Mouse (Mus musculus): ENCODE data around the gene Pdlim5. TPM values are rescaled to one million over a fixed set of nuclear protein-coding genes. Genes with fewer than 3 reads are reported as not detected.

Gene Pdlim5
- polyA plus RNA-seq, 1 experiment from 2014 or later: 15.6 TPM

GRCm38 (mm10) chr3:142340701-142341100, 54.8 kb downstream of the Pdlim5 start:
- Histone ChIP-seq H3K27ac (replicated peaks; ENCODE audit: low read depth, low read length) (no peak overlapping the region), H3K27me3 (ENCODE audit: control insufficient read depth, insufficient read depth, low read length) (no peaks in the 10 kb centered on the region), H3K9ac (ENCODE audit: low read length) (no peak overlapping the region), H3K9me3 (ENCODE audit: control insufficient read depth, low read length) (no peaks in the 10 kb centered on the region), H3K36me3 (ENCODE audit: control insufficient read depth, insufficient read depth, low read length) (no peaks in the 10 kb centered on the region), H3K4me3 (ENCODE audit: low read depth, low read length) (no peak overlapping the region), H3K4me1 (ENCODE audit: control insufficient read depth, insufficient read depth, low read length) (no peaks in the 10 kb centered on the region), H3K4me2 (ENCODE audit: low read depth, severe bottlenecking) (no peak overlapping the region)
- WGBS: 80% methylated on average over 2 of the region's 2 CpGs
- ATAC-seq (ENCODE audit: insufficient number of reproducible peaks, low FRiP score, low TSS enrichment, low read depth) (no peak), DNase-seq (ENCODE audit: low spot score) (no peak)

GRCm38 (mm10) chr3:142339440-142340251, 55.9 kb downstream of the Pdlim5 start:
- ATAC-seq (ENCODE audit: insufficient number of reproducible peaks, low FRiP score, low TSS enrichment, low read depth) (no peak), DNase-seq (ENCODE audit: low spot score) (no peak)
- no peak overlapping the region for H3K9ac ChIP-seq (ENCODE audit: low read length)
- WGBS: 71% methylated on average over 6 of the region's 6 CpGs
- H3K27ac ChIP-seq (replicated peaks; ENCODE audit: low read depth, low read length): no peak overlapping the region
- no peak overlapping the region for H3K4me2 ChIP-seq (ENCODE audit: low read depth, severe bottlenecking)
- H3K4me3 ChIP-seq (ENCODE audit: low read depth, low read length): no peak overlapping the region
- H3K9me3 ChIP-seq (ENCODE audit: control insufficient read depth, low read length): no peaks in the 10 kb centered on the region
- no peaks in the 10 kb centered on the region for H3K4me1 ChIP-seq (ENCODE audit: control insufficient read depth, insufficient read depth, low read length)
- no peaks in the 10 kb centered on the region for H3K36me3 ChIP-seq (ENCODE audit: control insufficient read depth, insufficient read depth, low read length)
- no peaks in the 10 kb centered on the region for H3K27me3 ChIP-seq (ENCODE audit: control insufficient read depth, insufficient read depth, low read length)

GRCm38 (mm10) chr3:142338058-142338457, 57.4 kb downstream of the Pdlim5 start:
- WGBS: 87% methylated on average over 4 of the region's 4 CpGs
- no peaks in the 10 kb centered on the region for H3K4me1 ChIP-seq (ENCODE audit: control insufficient read depth, insufficient read depth, low read length)
- H3K4me2 ChIP-seq (ENCODE audit: low read depth, severe bottlenecking): no peak overlapping the region
- ATAC-seq (ENCODE audit: insufficient number of reproducible peaks, low FRiP score, low TSS enrichment, low read depth): no peak
- no peak overlapping the region for H3K27ac ChIP-seq (replicated peaks; ENCODE audit: low read depth, low read length)
- no peaks in the 10 kb centered on the region for H3K9me3 ChIP-seq (ENCODE audit: control insufficient read depth, low read length)
- no peak overlapping the region for H3K9ac ChIP-seq (ENCODE audit: low read length)
- DNase-seq (ENCODE audit: low spot score): no peak
- H3K4me3 ChIP-seq (ENCODE audit: low read depth, low read length): no peak overlapping the region
- H3K36me3 ChIP-seq (ENCODE audit: control insufficient read depth, insufficient read depth, low read length): no peaks in the 10 kb centered on the region
- no peaks in the 10 kb centered on the region for H3K27me3 ChIP-seq (ENCODE audit: control insufficient read depth, insufficient read depth, low read length)

GRCm38 (mm10) chr3:142334496-142334895, 61.0 kb downstream of the Pdlim5 start:
- ATAC-seq (ENCODE audit: insufficient number of reproducible peaks, low FRiP score, low TSS enrichment, low read depth): no peak
- H3K9me3 ChIP-seq (ENCODE audit: control insufficient read depth, low read length): no peaks in the 10 kb centered on the region
- WGBS: 94% methylated on average over 3 of the region's 3 CpGs

GRCm38 (mm10) chr3:142333458-142333857, 62.0 kb downstream of the Pdlim5 start:
- Histone ChIP-seq H3K4me2 (ENCODE audit: low read depth, severe bottlenecking) (no peak overlapping the region), H3K27me3 (ENCODE audit: control insufficient read depth, insufficient read depth, low read length) (no peaks in the 10 kb centered on the region), H3K36me3 (ENCODE audit: control insufficient read depth, insufficient read depth, low read length) (no peaks in the 10 kb centered on the region), H3K27ac (replicated peaks; ENCODE audit: low read depth, low read length) (no peak overlapping the region), H3K9me3 (ENCODE audit: control insufficient read depth, low read length) (no peaks in the 10 kb centered on the region), H3K4me1 (ENCODE audit: control insufficient read depth, insufficient read depth, low read length) (no peaks in the 10 kb centered on the region), H3K4me3 (ENCODE audit: low read depth, low read length) (no peak overlapping the region), H3K9ac (ENCODE audit: low read length) (no peak overlapping the region)
- ATAC-seq (ENCODE audit: insufficient number of reproducible peaks, low FRiP score, low TSS enrichment, low read depth): no peak
- WGBS: 95% methylated on average over 1 of the region's 1 CpGs
- no peak for DNase-seq (ENCODE audit: low spot score)

More at GRCm38 (mm10) chr3:142334496-142334895, 61.0 kb downstream of the Pdlim5 start:
- no peak overlapping the region for H3K4me2 ChIP-seq (ENCODE audit: low read depth, severe bottlenecking)
- H3K36me3 ChIP-seq (ENCODE audit: control insufficient read depth, insufficient read depth, low read length): no peaks in the 10 kb centered on the region
- H3K4me3 ChIP-seq (ENCODE audit: low read depth, low read length): no peak overlapping the region
- no peaks in the 10 kb centered on the region for H3K27me3 ChIP-seq (ENCODE audit: control insufficient read depth, insufficient read depth, low read length)
- H3K4me1 ChIP-seq (ENCODE audit: control insufficient read depth, insufficient read depth, low read length): no peaks in the 10 kb centered on the region
- no peak for DNase-seq (ENCODE audit: low spot score)
- no peak overlapping the region for H3K27ac ChIP-seq (replicated peaks; ENCODE audit: low read depth, low read length)
- H3K9ac ChIP-seq (ENCODE audit: low read length): no peak overlapping the region

- no peaks in the 10 kb centered on the region for H3K36me3 ChIP-seq (ENCODE audit: control insufficient read depth, insufficient read depth, low read length)
- no peak overlapping the region for H3K4me2 ChIP-seq (ENCODE audit: low read depth, severe bottlenecking)
- H3K9ac ChIP-seq (ENCODE audit: low read length): no peak overlapping the region
- DNase-seq (ENCODE audit: low spot score) (no peak), ATAC-seq (ENCODE audit: insufficient number of reproducible peaks, low FRiP score, low TSS enrichment, low read depth) (no peak)
- no peaks in the 10 kb centered on the region for H3K4me1 ChIP-seq (ENCODE audit: control insufficient read depth, insufficient read depth, low read length)
- no peaks in the 10 kb centered on the region for H3K27me3 ChIP-seq (ENCODE audit: control insufficient read depth, insufficient read depth, low read length)
- WGBS: 72% methylated on average over 4 of the region's 4 CpGs
- H3K27ac ChIP-seq (replicated peaks; ENCODE audit: low read depth, low read length): no peak overlapping the region
- H3K4me3 ChIP-seq (ENCODE audit: low read depth, low read length): no peak overlapping the region
- H3K9me3 ChIP-seq (ENCODE audit: control insufficient read depth, low read length): no peaks in the 10 kb centered on the region
Observed at GRCm38 (mm10) chr3:142332716-142333115, 62.8 kb downstream of the Pdlim5 start.

GRCm38 (mm10) chr3:142331872-142332554, 63.5 kb downstream of the Pdlim5 start:
- H3K4me2 ChIP-seq (ENCODE audit: low read depth, severe bottlenecking): no peak overlapping the region
- H3K9ac ChIP-seq (ENCODE audit: low read length): no peak overlapping the region
- ATAC-seq (ENCODE audit: insufficient number of reproducible peaks, low FRiP score, low TSS enrichment, low read depth) (no peak), DNase-seq (ENCODE audit: low spot score) (no peak)
- 87% methylated on average over 4 of the region's 4 CpGs for WGBS
- H3K4me1 ChIP-seq (ENCODE audit: control insufficient read depth, insufficient read depth, low read length): no peaks in the 10 kb centered on the region
- H3K4me3 ChIP-seq (ENCODE audit: low read depth, low read length): no peak overlapping the region
- no peaks in the 10 kb centered on the region for H3K36me3 ChIP-seq (ENCODE audit: control insufficient read depth, insufficient read depth, low read length)
- no peaks in the 10 kb centered on the region for H3K27me3 ChIP-seq (ENCODE audit: control insufficient read depth, insufficient read depth, low read length)
- no peaks in the 10 kb centered on the region for H3K9me3 ChIP-seq (ENCODE audit: control insufficient read depth, low read length)
- no peak overlapping the region for H3K27ac ChIP-seq (replicated peaks; ENCODE audit: low read depth, low read length)

- DNase-seq (ENCODE audit: low spot score) (no peak), ATAC-seq (ENCODE audit: insufficient number of reproducible peaks, low FRiP score, low TSS enrichment, low read depth) (no peak)
- Histone ChIP-seq H3K4me3 (ENCODE audit: low read depth, low read length) (no peak overlapping the region), H3K9me3 (ENCODE audit: control insufficient read depth, low read length) (no peaks in the 10 kb centered on the region), H3K4me2 (ENCODE audit: low read depth, severe bottlenecking) (no peak overlapping the region), H3K36me3 (ENCODE audit: control insufficient read depth, insufficient read depth, low read length) (no peaks in the 10 kb centered on the region), H3K9ac (ENCODE audit: low read length) (no peak overlapping the region), H3K27me3 (ENCODE audit: control insufficient read depth, insufficient read depth, low read length) (no peaks in the 10 kb centered on the region), H3K4me1 (ENCODE audit: control insufficient read depth, insufficient read depth, low read length) (no peaks in the 10 kb centered on the region), H3K27ac (replicated peaks; ENCODE audit: low read depth, low read length) (no peak overlapping the region)
- WGBS: 60% methylated on average over 3 of the region's 3 CpGs
Observed at GRCm38 (mm10) chr3:142330425-142330824, 65.1 kb downstream of the Pdlim5 start.

Data from limb, embryonic 11.5 days (tissue).